Mouse (Mus musculus) hindbrain, embryonic 12.5 days (tissue): ENCODE results near the gene Itpr1. TPM values are rescaled to one million over a fixed set of nuclear protein-coding genes. Genes with fewer than 3 reads are reported as not detected.

Experiments
- ATAC-seq: fragments of 200-750 bp; cut with Nextera tagmentation; 2 replicates; pipeline ENCODE4 v1.8.0; 2017; ENCODE audit warnings: moderate TSS enrichment; ENCODE audit not compliant: low FRiP score
- H3K27ac ChIP-seq: fragments of 300-500 bp; sonication (generic); 2 replicates; pipeline ENCODE4 v1.5.1; 2016; ENCODE audit warnings: mild to moderate bottlenecking
- H3K27me3 ChIP-seq: fragments of 300-500 bp; sonication (generic); 2 replicates; pipeline ENCODE4 v1.6.1; 2016; ENCODE audit warnings: mild to moderate bottlenecking
- H3K36me3 ChIP-seq: fragments of 300-500 bp; sonication (generic); 2 replicates; pipeline ENCODE4 v1.6.1; 2016; ENCODE audit warnings: mild to moderate bottlenecking
- H3K4me1 ChIP-seq: fragments of 300-500 bp; sonication (generic); 2 replicates; pipeline ENCODE4 v1.6.1; 2016
- H3K4me2 ChIP-seq: fragments of 300-500 bp; sonication (generic); replicated peaks from 2 replicates; pipeline ENCODE4 v1.6.1; 2016; ENCODE audit warnings: mild to moderate bottlenecking
- H3K4me3 ChIP-seq: fragments of 300-500 bp; sonication (generic); 2 replicates; pipeline ENCODE4 v1.5.1; 2016; ENCODE audit warnings: mild to moderate bottlenecking
- H3K9ac ChIP-seq: fragments of 300-500 bp; sonication (generic); 2 replicates; pipeline ENCODE4 v1.6.1; 2016; ENCODE audit warnings: mild to moderate bottlenecking, moderate library complexity
- H3K9me3 ChIP-seq: fragments of 300-500 bp; sonication (generic); replicated peaks from 2 replicates; pipeline ENCODE4 v1.6.1; 2016; ENCODE audit warnings: mild to moderate bottlenecking
- WGBS: fragments of 180-500 bp; shearing (Covaris S2); methylation state at CpG from one replicate; pipeline ENCODE4 v1.1.7; 2016; 5-methylcytosine and 5-hydroxymethylcytosine counted together
- polyA plus RNA-seq: library from polyadenylated mRNA; unstranded; fragments of >200 nt; fragmentation: Nextera tagmentation; extraction: Ambion mirVana; gene quantifications from 2 replicates; pipeline ENCODE4 v1.2.1, GENCODE M21; 2016

Gene Itpr1
- polyA plus RNA-seq, 1 experiment from 2014 or later, result 8.2 TPM

GRCm38 (mm10) chr6:108509320-108509719 lies 296.4 kb downstream of the Itpr1 start:
- Histone ChIP-seq H3K4me3 (no peak overlapping the region), H3K9me3 (no peaks in the 10 kb centered on the region), H3K4me1 (no peaks in the 10 kb centered on the region), H3K27ac (no peak overlapping the region), H3K9ac (no peak overlapping the region), H3K36me3 (no peaks in the 10 kb centered on the region), H3K4me2 (no peak overlapping the region), H3K27me3 (no peaks in the 10 kb centered on the region)
- 90% methylated on average over 2 of the region's 2 CpGs for WGBS
- no peak for ATAC-seq

- no peak overlapping the region for H3K27ac ChIP-seq
- ATAC-seq, result no peak
- H3K4me3 ChIP-seq, result no peak overlapping the region
- no peak overlapping the region for H3K4me2 ChIP-seq
- 79% methylated on average over 9 of the region's 9 CpGs for WGBS
- no peak overlapping the region for H3K9ac ChIP-seq
- H3K9me3 ChIP-seq, result no peaks in the 10 kb centered on the region
- no peaks in the 10 kb centered on the region for H3K4me1 ChIP-seq
- H3K27me3 ChIP-seq, result no peaks in the 10 kb centered on the region
- no peaks in the 10 kb centered on the region for H3K36me3 ChIP-seq
Measured at GRCm38 (mm10) chr6:108510101-108510500, 297.2 kb downstream of the Itpr1 start.

- ATAC-seq, result no peak
- Histone ChIP-seq H3K4me3 (no peak overlapping the region), H3K9ac (no peak overlapping the region), H3K4me2 (no peak overlapping the region), H3K9me3 (no peaks in the 10 kb centered on the region), H3K27ac (no peak overlapping the region), H3K4me1 (no peaks in the 10 kb centered on the region), H3K27me3 (no peaks in the 10 kb centered on the region), H3K36me3 (no peaks in the 10 kb centered on the region)
- WGBS, result 58% methylated on average over 3 of the region's 3 CpGs
Measured at GRCm38 (mm10) chr6:108512097-108512496, 299.2 kb downstream of the Itpr1 start.

DNA sequence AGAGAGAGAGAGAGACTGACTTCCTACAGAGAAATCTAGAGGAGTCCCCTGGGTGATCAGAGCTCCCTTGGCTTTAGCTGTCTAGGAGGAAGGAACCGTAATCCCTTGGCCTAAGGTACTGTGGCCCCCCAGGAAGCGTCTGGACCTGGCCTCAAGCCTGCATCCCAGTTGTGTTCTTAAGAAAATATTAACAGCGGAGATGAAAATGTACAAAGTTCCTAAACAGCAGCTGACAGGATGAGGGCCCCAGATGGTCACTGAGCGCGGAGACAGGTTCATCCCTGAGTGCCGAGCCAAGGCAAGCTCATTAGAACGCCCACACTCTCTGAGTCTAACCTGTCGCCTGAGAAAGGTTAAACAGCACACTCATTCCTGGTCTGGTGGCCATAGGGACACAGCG lies 300.1 kb downstream of the Itpr1 start:
- Histone ChIP-seq H3K4me1 (no peaks in the 10 kb centered on the region), H3K4me3 (no peak overlapping the region), H3K36me3 (no peaks in the 10 kb centered on the region), H3K4me2 (no peak overlapping the region), H3K27ac (no peak overlapping the region), H3K9ac (no peak overlapping the region), H3K27me3 (no peaks in the 10 kb centered on the region), H3K9me3 (no peaks in the 10 kb centered on the region)
- ATAC-seq, result no peak
- WGBS, result 83% methylated on average over 9 of the region's 9 CpGs

DNA sequence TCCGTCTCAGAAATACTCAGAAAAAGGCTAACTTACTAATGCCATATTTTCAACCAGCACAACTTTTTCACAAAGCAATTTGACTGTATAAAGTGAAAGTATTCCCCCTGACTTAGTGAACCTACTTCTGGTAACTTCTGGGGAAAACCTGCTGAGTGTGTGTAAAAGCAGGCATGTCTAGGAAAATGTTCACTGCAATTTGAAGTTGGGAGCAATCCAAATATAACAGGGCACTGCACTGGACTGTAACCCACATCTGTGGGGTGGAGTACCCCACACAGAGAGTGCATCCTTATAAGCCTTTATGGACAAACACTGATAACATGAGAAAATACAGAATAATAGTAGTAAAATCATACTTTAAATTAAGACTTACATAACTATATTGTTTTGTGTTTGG lies 303.4 kb downstream of the Itpr1 start:
- Histone ChIP-seq H3K9ac (no peak overlapping the region), H3K27me3 (no peaks in the 10 kb centered on the region), H3K4me2 (no peak overlapping the region), H3K9me3 (no peaks in the 10 kb centered on the region), H3K4me1 (no peaks in the 10 kb centered on the region), H3K27ac (no peak overlapping the region), H3K4me3 (no peak overlapping the region), H3K36me3 (no peaks in the 10 kb centered on the region)
- 76% methylated on average over 1 of the region's 1 CpGs for WGBS
- no peak for ATAC-seq

GRCm38 (mm10) chr6:108517241-108517981 lies 304.5 kb downstream of the Itpr1 start:
- Histone ChIP-seq H3K27me3 (no peaks in the 10 kb centered on the region), H3K4me1 (no peaks in the 10 kb centered on the region), H3K27ac (no peak overlapping the region), H3K4me2 (no peak overlapping the region), H3K9me3 (no peaks in the 10 kb centered on the region), H3K36me3 (no peaks in the 10 kb centered on the region), H3K4me3 (no peak overlapping the region), H3K9ac (no peak overlapping the region)
- no peak for ATAC-seq
- 85% methylated on average over 12 of the region's 12 CpGs for WGBS

- no peak overlapping the region for H3K9ac ChIP-seq
- no peak overlapping the region for H3K4me2 ChIP-seq
- no peak for ATAC-seq
- H3K27ac ChIP-seq, result no peak overlapping the region
- no peaks in the 10 kb centered on the region for H3K27me3 ChIP-seq
- H3K9me3 ChIP-seq, result no peaks in the 10 kb centered on the region
- H3K36me3 ChIP-seq, result no peaks in the 10 kb centered on the region
- WGBS, result 93% methylated on average over 1 of the region's 1 CpGs
- H3K4me1 ChIP-seq, result no peaks in the 10 kb centered on the region
- H3K4me3 ChIP-seq, result no peak overlapping the region
Measured at GRCm38 (mm10) chr6:108517986-108518385, 305.1 kb downstream of the Itpr1 start.

DNA sequence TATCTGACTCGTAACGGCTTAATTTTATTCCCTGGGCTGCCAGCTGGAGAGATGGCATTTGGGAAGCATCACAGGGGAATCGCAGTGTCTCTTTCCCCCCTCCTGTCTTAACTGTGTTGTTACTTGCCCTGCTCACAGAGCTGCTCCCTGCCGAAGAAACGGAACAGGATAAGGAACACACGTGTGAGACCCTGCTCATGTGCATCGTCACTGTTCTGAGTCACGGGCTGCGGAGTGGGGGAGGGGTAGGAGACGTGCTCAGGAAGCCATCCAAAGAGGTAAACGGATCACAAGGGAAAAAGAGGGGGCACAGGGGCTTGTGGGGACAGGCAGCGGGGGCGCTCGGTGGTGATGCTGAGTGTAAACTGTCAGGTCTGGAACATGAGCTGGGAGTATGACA lies 305.7 kb downstream of the Itpr1 start:
- ATAC-seq, result no peak
- Histone ChIP-seq H3K9ac (no peak overlapping the region), H3K27me3 (no peaks in the 10 kb centered on the region), H3K4me2 (no peak overlapping the region), H3K4me1 (no peaks in the 10 kb centered on the region), H3K9me3 (no peaks in the 10 kb centered on the region), H3K27ac (no peak overlapping the region), H3K4me3 (no peak overlapping the region), H3K36me3 (no peaks in the 10 kb centered on the region)
- 74% methylated on average over 14 of the region's 14 CpGs for WGBS

DNA sequence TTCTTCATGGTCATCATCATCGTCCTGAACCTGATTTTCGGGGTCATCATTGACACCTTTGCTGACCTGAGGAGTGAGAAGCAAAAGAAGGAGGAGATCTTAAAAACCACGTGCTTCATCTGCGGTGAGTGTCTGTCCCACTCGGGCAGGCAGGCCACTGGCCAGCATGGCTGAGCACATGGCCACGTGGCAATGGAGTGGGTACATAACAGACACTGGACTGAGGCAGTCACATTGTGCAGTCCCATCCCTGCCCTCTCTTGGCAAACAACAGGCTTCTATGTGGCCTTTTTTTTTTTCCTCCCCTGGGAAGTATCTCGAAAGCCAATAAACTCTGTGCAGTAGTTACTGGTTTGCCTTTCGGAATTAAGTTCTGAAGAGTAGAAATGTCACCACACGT lies 306.4 kb downstream of the Itpr1 start:
- Histone ChIP-seq H3K27ac (no peak overlapping the region), H3K4me2 (no peak overlapping the region), H3K4me1 (no peaks in the 10 kb centered on the region), H3K4me3 (no peak overlapping the region), H3K36me3 (no peaks in the 10 kb centered on the region), H3K9ac (no peak overlapping the region), H3K9me3 (no peaks in the 10 kb centered on the region), H3K27me3 (no peaks in the 10 kb centered on the region)
- ATAC-seq, result no peak
- 92% methylated on average over 9 of the region's 9 CpGs for WGBS

- no peak for ATAC-seq
- H3K36me3 ChIP-seq, result no peaks in the 10 kb centered on the region
- H3K27ac ChIP-seq, result no peak overlapping the region
- H3K9ac ChIP-seq, result no peak overlapping the region
- WGBS, result 93% methylated on average over 16 of the region's 16 CpGs
- no peaks in the 10 kb centered on the region for H3K9me3 ChIP-seq
- H3K27me3 ChIP-seq, result no peaks in the 10 kb centered on the region
- H3K4me1 ChIP-seq, result no peaks in the 10 kb centered on the region
- no peak overlapping the region for H3K4me2 ChIP-seq
- H3K4me3 ChIP-seq, result no peak overlapping the region
Measured at GRCm38 (mm10) chr6:108523956-108524616, 311.2 kb downstream of the Itpr1 start.

- H3K27ac ChIP-seq, result no peak overlapping the region
- WGBS, result 88% methylated on average over 10 of the region's 10 CpGs
- H3K27me3 ChIP-seq, result no peaks in the 10 kb centered on the region
- no peaks in the 10 kb centered on the region for H3K4me1 ChIP-seq
- no peak for ATAC-seq
- no peak overlapping the region for H3K4me2 ChIP-seq
- no peaks in the 10 kb centered on the region for H3K36me3 ChIP-seq
- H3K9ac ChIP-seq, result no peak overlapping the region
- H3K4me3 ChIP-seq, result no peak overlapping the region
- H3K9me3 ChIP-seq, result no peaks in the 10 kb centered on the region
Measured at GRCm38 (mm10) chr6:108524617-108525010, 311.7 kb downstream of the Itpr1 start.

- H3K36me3 ChIP-seq, result no peaks in the 10 kb centered on the region
- H3K9ac ChIP-seq, result no peak overlapping the region
- no peak overlapping the region for H3K4me2 ChIP-seq
- WGBS, result 88% methylated on average over 3 of the region's 3 CpGs
- no peak for ATAC-seq
- H3K9me3 ChIP-seq, result no peaks in the 10 kb centered on the region
- no peaks in the 10 kb centered on the region for H3K27me3 ChIP-seq
- H3K27ac ChIP-seq, result no peak overlapping the region
- no peak overlapping the region for H3K4me3 ChIP-seq
- H3K4me1 ChIP-seq, result peaks cover 14% of the 10 kb centered on the region
Measured at GRCm38 (mm10) chr6:108527560-108527959, 314.7 kb downstream of the Itpr1 start.

DNA sequence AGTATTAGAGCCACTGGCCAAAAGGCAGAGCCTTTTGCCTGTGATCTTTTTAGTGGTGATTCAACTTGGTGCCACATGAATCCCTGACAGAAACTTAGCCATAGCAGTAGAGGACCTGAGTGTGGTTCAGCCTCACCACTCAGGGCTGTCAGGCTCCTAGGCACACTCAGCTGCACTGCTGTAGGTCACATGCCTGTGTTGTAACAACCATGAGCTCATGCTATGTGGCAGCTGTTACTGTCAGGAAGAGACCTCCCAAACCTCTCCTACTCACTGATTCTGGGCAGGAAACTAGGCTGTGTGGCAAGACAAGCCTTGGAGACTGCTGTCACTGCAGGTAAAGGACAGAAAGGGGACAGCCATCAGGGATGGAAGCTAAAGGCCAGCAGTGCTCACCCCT lies 315.1 kb downstream of the Itpr1 start:
- Histone ChIP-seq H3K9me3 (no peaks in the 10 kb centered on the region), H3K9ac (no peak overlapping the region), H3K27ac (no peak overlapping the region), H3K4me2 (no peak overlapping the region), H3K4me1 (peaks cover 14% of the 10 kb centered on the region), H3K36me3 (no peaks in the 10 kb centered on the region), H3K27me3 (no peaks in the 10 kb centered on the region), H3K4me3 (no peak overlapping the region)
- no peak for ATAC-seq
